Mouse (Mus musculus): ENCODE measurements around the gene Sh3bp5.

GRCm38 (mm10) chr14:31337947-31338346 lies 97.9 kb downstream of the Sh3bp5 start:
- no peak for TF ChIP-seq CTCF (IDR thresholded peaks at IDR 0.05; ENCODE audit: control insufficient read depth, insufficient read depth, insufficient read length)
- TF ChIP-seq MYOD1 (IDR thresholded peaks at IDR 0.05; ENCODE audit: control insufficient read depth, insufficient read length, low read depth): no peak
